Mouse (Mus musculus) hindbrain, embryonic 16.5 days (tissue): Measurements from ENCODE around the gene Ccl20. TPM values are rescaled to one million over a fixed set of nuclear protein-coding genes. Genes with fewer than 3 reads are reported as not detected.
A peak's percentile ranks its signal among the peaks of the same experiment; 100 is the strongest.

Experiments
- ATAC-seq: fragments of 200-750 bp; cut with Nextera tagmentation; 2 replicates; pipeline ENCODE4 v1.8.0; 2017; ENCODE audit warnings: moderate TSS enrichment, moderate library complexity
- H3K27ac ChIP-seq: fragments of 300-500 bp; sonication (generic); 2 replicates; pipeline ENCODE4 v1.5.1; 2014; ENCODE audit warnings: low read depth, mild to moderate bottlenecking, control low read depth, low read length, moderate library complexity
- H3K27me3 ChIP-seq: fragments of 300-500 bp; sonication (generic); replicated peaks from 2 replicates; pipeline ENCODE4 v1.6.1; 2014; ENCODE audit warnings: low read length; ENCODE audit not compliant: control insufficient read depth, insufficient read depth
- H3K36me3 ChIP-seq: fragments of 300-500 bp; sonication (generic); 2 replicates; pipeline ENCODE4 v1.6.1; 2014; ENCODE audit warnings: mild to moderate bottlenecking, low read length, moderate library complexity, mixed read lengths; ENCODE audit not compliant: control insufficient read depth, insufficient read depth
- H3K4me1 ChIP-seq: fragments of 300-500 bp; sonication (generic); 2 replicates; pipeline ENCODE4 v1.6.1; 2014; ENCODE audit warnings: low read depth, low read length; ENCODE audit not compliant: control insufficient read depth, insufficient read depth
- H3K4me2 ChIP-seq: fragments of 300-500 bp; sonication (generic); 2 replicates; pipeline ENCODE4 v1.6.1; 2014; ENCODE audit warnings: mild to moderate bottlenecking, low read length, control low read depth, moderate library complexity
- H3K4me3 ChIP-seq: fragments of 300-500 bp; sonication (generic); 2 replicates; pipeline ENCODE4 v1.5.1; 2014; ENCODE audit warnings: mild to moderate bottlenecking, low read length, control low read depth, moderate library complexity
- H3K9ac ChIP-seq: fragments of 300-500 bp; sonication (generic); 2 replicates; pipeline ENCODE4 v1.6.1; 2014; ENCODE audit warnings: low read depth, mild to moderate bottlenecking, control low read depth, low read length, moderate library complexity
- H3K9me3 ChIP-seq: fragments of 300-500 bp; sonication (generic); 2 replicates; pipeline ENCODE4 v1.6.1; 2014; ENCODE audit warnings: mild to moderate bottlenecking, low read length, moderate library complexity; ENCODE audit not compliant: control insufficient read depth
- WGBS: fragments of 180-500 bp; shearing (Covaris S2); extraction: QIAGEN DNeasy Blood & Tissue Kit; methylation state at CpG from one replicate; pipeline ENCODE4 v1.1.7; 2014; 5-methylcytosine and 5-hydroxymethylcytosine counted together
- polyA plus RNA-seq: library from polyadenylated mRNA; unstranded; fragments of >200 nt; fragmentation: Nextera tagmentation; extraction: Ambion mirVana; gene quantifications from 2 replicates; pipeline ENCODE4 v1.2.1, GENCODE M21; 2015

Ccl20 gene
- polyA plus RNA-seq: not detected in 2 replicates

GRCm38 (mm10) chr1:83116447-83117137, at the start of gene Ccl20:
Ccl20 (plus strand) TSS chr1:83116766.
- no peaks in the 10 kb centered on the region for H3K36me3 ChIP-seq
- ATAC-seq: no peak
- no peaks in the 10 kb centered on the region for H3K27me3 ChIP-seq
- H3K4me3 ChIP-seq: no peak within 1 kb of the TSS
- H3K9me3 ChIP-seq: no peaks in the 10 kb centered on the region
- H3K27ac ChIP-seq: no peak within 1 kb of the TSS
- no peaks in the 10 kb centered on the region for H3K4me1 ChIP-seq
- H3K4me2 ChIP-seq: no peak within 1 kb of the TSS
- WGBS: 42% methylated on average over 8 of the region's 8 CpGs
- H3K9ac ChIP-seq: no peak within 1 kb of the TSS

DNA sequence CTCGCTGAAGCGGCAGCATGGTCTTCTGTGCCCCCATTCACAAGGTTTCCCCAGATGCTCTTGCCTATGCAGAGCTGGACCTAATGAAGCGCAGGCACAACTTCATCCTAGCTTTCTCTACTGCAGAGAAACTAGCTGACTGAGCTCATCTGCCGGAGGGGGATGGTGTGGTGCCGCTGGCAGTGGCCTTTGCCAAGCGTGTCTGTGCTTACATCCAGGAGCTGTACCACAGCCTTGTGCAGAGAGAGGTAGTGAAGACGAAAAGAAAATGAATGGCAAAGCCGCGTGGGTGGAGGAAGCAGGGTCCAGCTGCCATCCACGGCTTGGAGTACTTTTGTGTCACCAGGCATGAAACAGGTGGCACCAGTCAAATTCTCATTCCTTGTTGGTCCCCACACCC, 49.4 kb upstream of the Ccl20 start:
- WGBS: 84% methylated on average over 10 of the region's 10 CpGs
- no peak for ATAC-seq
- Histone ChIP-seq H3K4me2 (no peak overlapping the region), H3K27me3 (no peaks in the 10 kb centered on the region), H3K4me1 (no peaks in the 10 kb centered on the region), H3K9me3 (no peaks in the 10 kb centered on the region), H3K36me3 (no peaks in the 10 kb centered on the region), H3K27ac (no peak overlapping the region), H3K4me3 (no peak overlapping the region), H3K9ac (no peak overlapping the region)

DNA sequence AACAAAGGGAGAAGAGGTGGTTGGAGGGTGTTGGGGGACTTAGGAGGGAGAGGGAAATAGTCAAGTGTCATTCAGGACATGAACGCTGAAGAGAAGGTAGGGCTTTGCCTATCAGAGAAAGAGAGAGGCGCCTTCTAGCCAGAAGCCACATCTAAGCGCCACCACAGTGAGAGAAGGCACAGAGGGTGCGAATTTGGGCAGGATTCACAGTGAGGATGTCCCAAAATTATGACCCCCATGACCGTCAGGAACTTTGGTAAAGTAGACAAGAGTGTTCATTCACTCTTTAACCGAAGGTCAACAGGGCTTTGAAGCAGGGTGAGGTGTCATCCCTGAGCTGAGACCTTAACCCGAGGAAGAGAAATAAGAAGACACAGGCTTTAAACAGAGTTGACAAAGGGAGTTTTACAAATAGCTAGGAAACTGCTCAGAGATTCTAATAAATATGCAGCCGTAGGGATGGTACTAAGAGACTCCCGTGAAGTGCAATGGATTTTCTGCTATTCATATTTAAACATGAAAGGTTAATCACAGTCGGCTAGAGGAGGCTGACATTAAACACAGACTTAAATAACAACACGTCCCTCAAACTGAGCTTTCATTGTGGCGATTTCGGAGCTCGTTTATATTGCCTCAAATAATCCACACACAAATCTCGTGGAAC, 40.9 kb upstream of the Ccl20 start:
- Histone ChIP-seq H3K27me3 (no peaks in the 10 kb centered on the region), H3K4me3 (peak overlapping the region; percentile 37), H3K27ac (no peak overlapping the region), H3K36me3 (no peaks in the 10 kb centered on the region), H3K4me2 (peak overlapping the region; percentile 55), H3K9me3 (no peaks in the 10 kb centered on the region), H3K4me1 (no peaks in the 10 kb centered on the region), H3K9ac (peak overlapping the region; percentile 45)
- 33% methylated on average over 15 of the region's 15 CpGs for WGBS
- ATAC-seq: peak; percentile 65

- H3K36me3 ChIP-seq: no peaks in the 10 kb centered on the region
- H3K4me2 ChIP-seq: peak overlapping the region; percentile 55
- no peaks in the 10 kb centered on the region for H3K9me3 ChIP-seq
- no peak overlapping the region for H3K27ac ChIP-seq
- peak; percentile 96 for ATAC-seq
- no peaks in the 10 kb centered on the region for H3K27me3 ChIP-seq
- H3K4me3 ChIP-seq: peak overlapping the region; percentile 37
- peak overlapping the region; percentile 45 for H3K9ac ChIP-seq
- WGBS: 42% methylated on average over 11 of the region's 11 CpGs
- H3K4me1 ChIP-seq: no peaks in the 10 kb centered on the region
Observed at GRCm38 (mm10) chr1:83076190-83076917, 40.2 kb upstream of the Ccl20 start.

DNA sequence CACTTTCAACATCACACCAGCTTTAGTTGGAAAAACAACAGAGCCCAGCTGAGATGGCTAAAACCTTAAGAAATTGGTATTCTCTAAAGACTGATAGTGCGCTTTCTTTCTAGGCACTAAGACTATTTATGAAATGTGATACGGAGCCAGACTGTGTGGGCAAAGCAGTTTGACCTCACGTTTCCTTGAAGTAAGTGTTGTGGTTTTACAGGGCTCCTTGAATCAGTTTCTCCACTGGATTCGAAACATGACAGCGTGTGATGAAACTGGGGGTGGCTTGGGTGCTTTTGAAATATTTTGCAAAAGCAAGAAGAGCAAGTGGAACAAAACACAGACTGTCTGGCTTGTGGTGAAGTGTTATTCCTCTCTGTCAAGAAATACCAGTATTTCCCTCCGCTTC, 39.5 kb upstream of the Ccl20 start:
- H3K36me3 ChIP-seq: no peaks in the 10 kb centered on the region
- H3K9me3 ChIP-seq: no peaks in the 10 kb centered on the region
- H3K27me3 ChIP-seq: no peaks in the 10 kb centered on the region
- H3K4me3 ChIP-seq: no peak overlapping the region
- H3K4me2 ChIP-seq: no peak overlapping the region
- no peak overlapping the region for H3K9ac ChIP-seq
- ATAC-seq: no peak
- WGBS: 84% methylated on average over 6 of the region's 6 CpGs
- H3K4me1 ChIP-seq: no peaks in the 10 kb centered on the region
- no peak overlapping the region for H3K27ac ChIP-seq

DNA sequence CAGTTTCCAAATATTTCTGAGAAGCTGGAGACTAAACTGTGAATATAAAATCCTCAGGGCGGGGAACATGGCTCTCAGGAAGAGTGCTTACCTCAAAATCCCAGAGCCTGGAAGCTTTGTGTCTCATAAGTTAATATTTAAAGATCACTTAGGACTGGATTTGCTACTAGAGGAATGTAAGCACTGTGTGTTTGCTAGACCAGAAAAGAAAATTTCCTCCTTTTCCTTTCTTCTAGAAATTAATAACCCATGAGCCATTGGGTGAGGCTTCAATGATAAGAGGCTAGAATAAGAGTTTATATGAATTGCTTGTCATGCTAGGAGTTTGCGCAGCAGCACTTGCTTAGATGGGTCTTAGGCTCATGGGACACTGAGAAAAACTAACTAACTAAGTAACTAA, 31.8 kb upstream of the Ccl20 start:
- no peak for ATAC-seq
- H3K4me3 ChIP-seq: no peak overlapping the region
- H3K9ac ChIP-seq: no peak overlapping the region
- no peak overlapping the region for H3K4me2 ChIP-seq
- H3K36me3 ChIP-seq: no peaks in the 10 kb centered on the region
- WGBS: 94% methylated on average over 2 of the region's 2 CpGs
- no peaks in the 10 kb centered on the region for H3K27me3 ChIP-seq
- no peak overlapping the region for H3K27ac ChIP-seq
- H3K4me1 ChIP-seq: no peaks in the 10 kb centered on the region
- no peaks in the 10 kb centered on the region for H3K9me3 ChIP-seq

GRCm38 (mm10) chr1:83091268-83091667, 25.3 kb upstream of the Ccl20 start:
- H3K4me2 ChIP-seq: no peak overlapping the region
- 81% methylated on average over 3 of the region's 3 CpGs for WGBS
- no peaks in the 10 kb centered on the region for H3K36me3 ChIP-seq
- H3K27ac ChIP-seq: no peak overlapping the region
- ATAC-seq: no peak
- no peak overlapping the region for H3K4me3 ChIP-seq
- H3K9me3 ChIP-seq: no peaks in the 10 kb centered on the region
- no peak overlapping the region for H3K9ac ChIP-seq
- no peaks in the 10 kb centered on the region for H3K27me3 ChIP-seq
- H3K4me1 ChIP-seq: no peaks in the 10 kb centered on the region

GRCm38 (mm10) chr1:83096935-83097334, 19.6 kb upstream of the Ccl20 start:
- 79% methylated on average over 4 of the region's 4 CpGs for WGBS
- Histone ChIP-seq H3K27me3 (no peaks in the 10 kb centered on the region), H3K4me3 (no peak overlapping the region), H3K36me3 (no peaks in the 10 kb centered on the region), H3K27ac (no peak overlapping the region), H3K9me3 (no peaks in the 10 kb centered on the region), H3K9ac (no peak overlapping the region), H3K4me1 (no peaks in the 10 kb centered on the region; the same call in 1 of the 2 replicates), H3K4me2 (no peak overlapping the region)
- no peak for ATAC-seq

DNA sequence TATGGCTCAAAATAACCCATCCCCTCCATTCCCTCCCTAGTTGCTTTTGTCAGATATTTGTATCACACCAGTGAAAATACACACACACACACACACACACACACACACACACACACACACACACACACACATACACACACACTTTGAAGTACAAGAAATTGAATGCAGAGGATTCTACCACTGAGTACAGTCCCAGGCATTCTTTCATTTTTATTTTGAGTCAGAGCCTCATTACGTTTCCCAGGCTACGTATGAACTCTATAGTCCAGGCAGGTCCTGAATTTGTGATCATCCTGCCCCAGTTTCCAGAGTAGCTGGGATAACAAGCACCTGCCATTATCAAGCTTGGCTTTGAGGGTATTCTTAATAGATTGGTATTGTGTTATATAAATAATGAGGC, 17.4 kb upstream of the Ccl20 start:
- no peak for ATAC-seq
- no peaks in the 10 kb centered on the region for H3K36me3 ChIP-seq
- no peak overlapping the region for H3K9ac ChIP-seq
- no peak overlapping the region for H3K4me2 ChIP-seq
- no peaks in the 10 kb centered on the region for H3K27me3 ChIP-seq
- no peak overlapping the region for H3K27ac ChIP-seq
- no peak overlapping the region for H3K4me3 ChIP-seq
- 81% methylated on average over 2 of the region's 2 CpGs for WGBS
- H3K4me1 ChIP-seq: no peaks in the 10 kb centered on the region; the same call in 1 of the 2 replicates
- no peaks in the 10 kb centered on the region for H3K9me3 ChIP-seq
